ENCODE assay signal across 24 mouse cellular contexts in genomic region chr8:12134200-12134599, GRCm38 (mm10).
"Had no signal": no experiment of that assay in that cellular context is flagged by ENCODE, and none has a peak within 500 bp of the region (broad histone marks: within the 10 kb centered on the region; RNA-seq: fewer than 3 reads in every experiment).

No protein-coding gene starts in this region.

- H3K4me2 ChIP-seq: heart, embryonic 11.5 days; heart, embryonic 13.5 days; heart, embryonic 15.5 days; hindbrain, embryonic 12.5 days; hindbrain, embryonic 14.5 days; intestine, embryonic 15.5 days; kidney, embryonic 15.5 days; limb, embryonic 12.5 days; liver, embryonic 11.5 days; liver, embryonic 13.5 days had no signal

- H3K4me3 ChIP-seq: heart, adult 2 months; heart, embryonic 13.5 days; heart, embryonic 15.5 days; hindbrain, embryonic 10.5 days; hindbrain, embryonic 12.5 days; intestine, embryonic 15.5 days; kidney, embryonic 15.5 days; left cerebral cortex, adult 2 months; limb, embryonic 10.5 days; limb, embryonic 12.5 days; liver, embryonic 13.5 days had no signal

- DNase-seq: gastrocnemius, postnatal 14 days; gastrocnemius, postnatal 36 days; heart, adult 11 months; heart, adult 2 months; heart, postnatal 14 days; heart, postnatal 36 days; kidney, adult 18-20 months; kidney, adult 9 months; kidney, postnatal 14 days; kidney, postnatal 36 days; liver; liver, embryonic 13.5 days had no signal

- H3K36me3 ChIP-seq: heart, embryonic 13.5 days; heart, embryonic 15.5 days; hindbrain, embryonic 10.5 days; hindbrain, embryonic 12.5 days; intestine, embryonic 15.5 days; kidney, embryonic 15.5 days; limb, embryonic 10.5 days; limb, embryonic 12.5 days; liver, embryonic 13.5 days had no signal
